Mouse (Mus musculus) Patski (cell line): ENCODE measurements at regions not wholly inside any gene's neighbourhood (a gene's known extent, or its start where the extent isn't known, plus 50 kb on each side); places are given as distances from the start of the nearest gene placed in this dataset.

ENCODE experiments used
- ATAC-seq: fragments of 100-300 bp; one replicate; pipeline ENCODE4 v1.8.0; 2021
- CTCF ChIA-PET: fragments of 350-600 bp; sonication (Branson Sonifier 250); formaldehyde crosslinking; loops from one replicate; lab custom pipeline; 2022; ENCODE audit warnings: inconsistent platforms; lab: Charles Lee
- POLR2A ChIA-PET: fragments of 350-600 bp; sonication (Branson Sonifier 250); formaldehyde crosslinking; loops from one replicate; lab custom pipeline; 2022; ENCODE audit warnings: antibody characterized with exemption, inconsistent platforms; lab: Charles Lee
- DNase-seq: peaks from one replicate; pipeline ENCODE4 v3.0.0-alpha.2; 2011; ENCODE audit warnings: low read depth, low spot score
- H3K27me3 ChIP-seq: fragments of 371-371 bp; one replicate; pipeline ENCODE4 v1.5.1; 2021
- CTCF ChIP-seq: fragments of 100-300 bp; IDR thresholded peaks from one replicate; pipeline ENCODE4 v1.5.1; 2021
- in situ Hi-C: fragments of 300-500 bp; cut with MboI; formaldehyde crosslinking; loops from 3 replicates; pipeline ENCODE4 v1.11.1; 2018; ENCODE audit warnings: low pct_unique_long_range_greater_than_20kb, mixed read lengths

DNA sequence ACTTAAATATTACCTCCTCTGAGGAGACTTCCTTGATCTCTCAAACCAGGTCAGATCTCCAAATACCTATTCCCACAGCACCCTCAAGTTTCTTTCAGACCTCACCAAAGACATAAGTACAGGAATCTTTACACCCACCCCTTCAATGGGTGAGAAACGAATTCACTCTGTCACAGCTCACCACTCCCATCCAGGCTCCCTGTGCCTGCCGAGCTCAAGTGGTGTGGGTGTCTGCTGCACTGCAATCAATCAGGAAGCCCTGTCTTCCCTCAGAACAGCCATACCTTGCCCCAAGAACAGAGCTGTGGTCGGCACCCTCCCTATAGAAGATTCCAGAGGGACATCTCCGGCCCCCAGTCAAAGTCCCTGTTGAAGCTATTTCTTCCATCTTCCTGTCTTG is 116.2 kb upstream of the Nectin1 start:
- in situ Hi-C loops, result no loop called here
- CTCF ChIA-PET, result no interaction called here
- POLR2A ChIA-PET, result no interaction called here
- no peak for DNase-seq
- no peak for ATAC-seq
- peaks cover 45% of the 10 kb centered on the region for H3K27me3 ChIP-seq
- no peak for TF ChIP-seq CTCF

DNA sequence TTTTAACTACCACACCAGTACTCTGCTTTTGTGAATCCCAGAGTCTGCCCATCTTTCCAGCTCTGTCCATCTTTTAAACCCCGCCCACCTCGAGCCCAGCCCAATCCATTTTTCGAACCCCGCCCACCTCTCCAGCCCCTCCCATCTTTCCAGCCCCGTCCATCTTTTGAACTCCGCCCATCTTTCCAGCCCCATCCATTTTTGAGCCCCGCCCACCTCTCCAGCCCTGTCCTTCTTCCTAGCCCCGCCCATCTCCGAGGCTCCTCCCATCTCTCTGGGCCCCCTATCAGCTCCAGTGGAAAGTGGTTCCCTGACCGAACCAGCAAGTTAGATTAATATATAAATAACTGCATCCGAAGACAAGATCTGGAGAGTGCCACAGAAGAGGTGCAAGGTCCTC is 115.0 kb upstream of the Nectin1 start:
- ATAC-seq (no peak), DNase-seq (no peak)
- peaks cover 44% of the 10 kb centered on the region for H3K27me3 ChIP-seq
- in situ Hi-C loops, result no loop called here
- no peak for TF ChIP-seq CTCF
- ChIA-PET POLR2A (no interaction called here), CTCF (no interaction called here)

DNA sequence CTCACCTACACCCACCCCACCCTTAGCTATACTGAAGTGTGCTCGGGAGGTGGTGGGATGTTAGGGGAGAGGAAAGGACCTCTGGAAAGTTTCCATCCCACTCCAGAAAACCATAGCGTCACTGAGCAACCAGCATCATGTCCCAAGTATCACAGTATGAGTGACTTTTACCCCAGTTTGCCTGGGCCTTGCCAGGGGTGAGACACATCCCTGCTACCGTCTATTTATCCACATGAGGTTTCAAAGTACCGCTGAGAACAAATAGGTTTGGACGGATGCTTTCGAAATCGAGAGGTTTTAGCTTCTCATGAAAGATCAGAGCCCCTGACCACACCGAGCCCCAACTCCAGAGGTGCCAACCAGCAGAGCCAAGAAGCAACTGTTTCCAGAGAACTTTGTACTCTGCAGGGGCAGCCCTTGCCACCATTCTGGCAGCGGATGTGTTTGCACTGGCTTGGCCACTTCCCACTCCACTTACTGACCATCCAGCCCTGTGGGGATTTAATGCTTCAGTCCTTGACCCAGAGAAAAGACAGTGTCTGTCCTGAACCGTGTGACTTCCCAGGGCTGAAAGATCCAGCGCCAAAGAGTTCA is 107.3 kb upstream of the Nectin1 start:
- DNase-seq, result no peak
- H3K27me3 ChIP-seq, result peaks cover 36% of the 10 kb centered on the region
- TF ChIP-seq CTCF, result no peak
- CTCF ChIA-PET, result no interaction called here
- no peak for ATAC-seq
- in situ Hi-C loops, result no loop called here
- POLR2A ChIA-PET, result no interaction called here

DNA sequence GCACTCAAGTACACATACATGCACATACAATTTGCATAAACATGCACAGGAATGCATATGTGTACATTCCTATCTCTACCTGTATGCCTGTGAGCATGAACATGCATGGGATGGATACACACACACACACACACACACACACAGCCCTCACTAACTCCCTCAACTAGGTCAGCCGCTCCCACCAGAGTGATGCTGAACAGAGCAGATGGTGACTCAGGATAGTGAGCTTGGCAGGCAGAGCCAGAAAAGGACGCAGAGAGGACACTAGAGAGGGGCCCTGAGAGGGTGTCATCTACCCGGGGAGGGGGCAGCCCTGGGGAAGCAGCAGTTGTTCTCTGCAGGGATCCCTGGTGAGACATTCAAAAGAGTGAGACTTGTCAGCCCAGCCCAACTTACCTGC is 85.6 kb upstream of the Nectin1 start:
- POLR2A ChIA-PET, result no interaction called here
- no peak for TF ChIP-seq CTCF
- CTCF ChIA-PET, result no interaction called here
- ATAC-seq (no peak), DNase-seq (no peak)
- in situ Hi-C loops, result no loop called here
- H3K27me3 ChIP-seq, result no peaks in the 10 kb centered on the region

DNA sequence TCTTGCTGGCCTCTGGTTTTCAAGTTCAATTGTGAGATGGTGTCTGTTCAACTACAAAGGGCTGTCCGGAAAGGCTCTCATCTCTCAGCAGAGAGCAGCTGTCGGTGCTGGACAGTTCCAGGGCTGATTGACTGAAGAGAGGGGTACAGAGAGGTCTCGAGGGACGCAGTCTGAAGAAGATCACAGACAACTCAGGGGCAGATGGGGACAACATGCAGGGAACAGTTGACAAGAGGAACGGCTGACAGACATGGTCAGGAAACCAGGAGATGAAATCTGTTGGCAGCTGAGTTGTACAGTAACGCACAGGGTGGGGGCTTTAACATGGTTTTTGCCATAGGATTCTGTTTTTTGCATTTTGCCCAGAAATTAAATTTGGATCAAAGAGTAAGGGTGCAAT is 84.5 kb upstream of the Nectin1 start:
- CTCF ChIA-PET, result no interaction called here
- ATAC-seq (no peak), DNase-seq (no peak)
- POLR2A ChIA-PET, result no interaction called here
- TF ChIP-seq CTCF, result no peak
- peaks cover 7% of the 10 kb centered on the region for H3K27me3 ChIP-seq
- in situ Hi-C loops, result no loop called here

DNA sequence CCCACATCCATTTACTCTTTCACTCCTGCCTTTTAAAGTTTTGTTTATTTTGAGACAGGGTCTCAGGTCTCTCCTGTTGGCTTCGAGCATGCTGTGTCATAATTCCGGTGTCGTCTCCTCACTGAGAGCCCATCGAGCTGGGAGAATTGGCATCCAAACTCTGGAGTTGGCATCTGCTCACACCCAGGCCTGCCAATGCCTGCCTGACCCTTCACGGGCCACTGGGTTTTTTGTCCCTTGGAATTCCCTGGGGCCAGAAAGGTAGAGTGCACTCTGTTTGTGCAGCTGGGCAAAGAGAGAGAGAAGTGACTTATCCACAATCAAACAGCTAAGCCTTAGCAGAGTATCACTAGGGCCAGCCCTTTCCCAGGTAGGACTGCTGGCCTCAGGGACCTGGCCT is 83.6 kb upstream of the Nectin1 start:
- TF ChIP-seq CTCF, result no peak
- CTCF ChIA-PET, result no interaction called here
- in situ Hi-C loops, result no loop called here
- no peak for ATAC-seq
- DNase-seq, result no peak
- H3K27me3 ChIP-seq, result peaks cover 13% of the 10 kb centered on the region
- POLR2A ChIA-PET, result no interaction called here

DNA sequence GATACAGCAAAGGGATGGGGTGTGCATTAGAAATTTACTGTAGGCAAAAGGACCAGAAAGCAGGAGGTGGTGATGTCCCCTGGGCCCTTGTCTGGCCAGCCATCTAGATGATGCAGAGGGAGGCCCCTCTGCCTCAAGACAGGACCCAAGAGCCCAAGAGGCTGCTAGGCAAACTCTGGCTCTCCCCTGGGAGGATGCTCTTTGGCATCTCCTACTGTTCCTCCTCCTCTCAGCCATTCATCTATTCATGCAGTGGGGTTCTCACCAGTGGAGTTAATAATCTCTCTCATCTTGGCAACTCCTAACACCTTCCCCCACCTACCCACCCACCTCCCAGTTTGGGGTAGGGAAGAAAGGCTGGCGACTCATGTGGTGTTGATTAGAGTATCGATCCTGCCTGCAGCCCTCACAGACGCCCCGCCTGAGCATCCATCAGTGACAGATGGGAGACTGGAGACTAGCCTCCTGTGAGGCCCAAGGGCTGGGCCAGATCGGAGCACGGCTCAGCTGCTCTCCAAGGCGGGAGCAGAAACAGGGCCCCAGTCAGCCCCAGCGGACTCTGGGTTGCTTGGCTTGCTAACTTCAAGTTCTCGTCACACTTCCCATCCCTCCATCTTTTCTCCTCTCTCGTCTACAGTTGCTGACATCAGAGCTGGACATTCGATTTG is 82.8 kb upstream of the Nectin1 start:
- ChIA-PET POLR2A (no interaction called here), CTCF (no interaction called here)
- no peak for ATAC-seq

DNA sequence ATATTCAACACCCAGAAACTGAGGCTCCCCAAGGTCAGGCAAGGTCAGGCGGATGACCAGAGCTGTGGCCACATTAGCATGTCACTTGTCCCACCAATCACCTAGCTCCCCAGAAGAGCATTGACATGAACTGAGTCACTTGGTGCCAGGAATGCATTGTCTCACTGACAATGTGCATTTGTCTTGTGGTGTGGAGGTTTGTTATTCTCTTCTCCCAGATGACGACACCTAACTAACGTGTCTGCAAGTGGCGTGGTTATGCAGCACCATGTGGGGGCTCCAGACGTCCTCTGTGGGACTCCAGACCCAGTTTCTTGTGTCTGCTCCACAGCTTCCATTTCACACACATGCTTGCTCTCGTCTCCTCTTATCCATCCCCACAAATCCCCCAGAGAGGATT is 82.1 kb upstream of the Nectin1 start:
- in situ Hi-C loops, result no loop called here

More for the DNA sequence above, 82.8 kb upstream of the Nectin1 start:
- TF ChIP-seq CTCF, result no peak
- in situ Hi-C loops, result no loop called here
- DNase-seq, result no peak
- peaks cover 16% of the 10 kb centered on the region for H3K27me3 ChIP-seq

DNA sequence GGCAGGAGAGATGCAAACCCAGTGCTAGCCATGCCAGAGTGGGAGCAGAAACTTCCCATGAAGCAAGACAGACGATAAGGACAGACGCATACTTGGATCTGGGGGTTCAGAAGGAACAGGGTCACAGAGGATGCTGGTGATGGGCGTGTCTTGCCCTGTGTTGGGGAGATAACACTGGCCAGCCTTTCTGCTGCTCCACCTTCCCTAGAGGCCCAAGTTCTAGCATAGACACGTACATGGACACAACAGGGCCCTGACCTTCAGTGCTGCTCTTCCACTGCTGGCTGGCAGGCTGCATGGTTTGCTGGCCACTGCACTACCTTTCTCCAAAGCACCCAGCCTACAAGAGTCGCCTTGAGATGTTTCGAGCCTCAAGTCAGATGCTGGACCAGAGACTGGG is 76.4 kb upstream of the Nectin1 start:
- in situ Hi-C loops, result no loop called here
- ChIA-PET POLR2A (no interaction called here), CTCF (no interaction called here)
- DNase-seq, result no peak
- no peak for TF ChIP-seq CTCF
- H3K27me3 ChIP-seq, result peaks cover 32% of the 10 kb centered on the region
- ATAC-seq, result no peak

More for the DNA sequence above, 82.1 kb upstream of the Nectin1 start:
- TF ChIP-seq CTCF, result no peak
- POLR2A ChIA-PET, result no interaction called here
- H3K27me3 ChIP-seq, result peaks cover 16% of the 10 kb centered on the region
- ATAC-seq (no peak), DNase-seq (no peak)
- CTCF ChIA-PET, result no interaction called here

DNA sequence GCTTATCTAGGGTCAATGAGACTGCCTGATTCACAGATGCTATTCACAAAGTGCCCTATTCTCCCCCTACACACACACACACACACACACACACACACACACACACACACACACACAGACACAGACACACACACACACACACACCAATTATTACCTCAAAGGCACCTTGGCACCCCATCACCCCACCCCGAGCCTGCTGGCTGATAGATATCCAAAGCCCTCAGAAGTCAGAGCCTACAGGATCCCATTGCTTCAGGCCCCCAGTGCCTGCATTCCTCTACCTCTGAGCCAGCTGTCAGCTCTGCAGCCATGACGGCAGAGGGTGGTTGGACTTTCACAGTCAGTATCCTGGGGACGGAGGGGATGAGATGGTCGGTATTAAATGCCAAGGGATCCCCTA is 75.8 kb upstream of the Nectin1 start:
- in situ Hi-C loops, result no loop called here
- TF ChIP-seq CTCF, result no peak
- H3K27me3 ChIP-seq, result peaks cover 32% of the 10 kb centered on the region
- ATAC-seq (no peak), DNase-seq (no peak)
- ChIA-PET CTCF (no interaction called here), POLR2A (no interaction called here)

DNA sequence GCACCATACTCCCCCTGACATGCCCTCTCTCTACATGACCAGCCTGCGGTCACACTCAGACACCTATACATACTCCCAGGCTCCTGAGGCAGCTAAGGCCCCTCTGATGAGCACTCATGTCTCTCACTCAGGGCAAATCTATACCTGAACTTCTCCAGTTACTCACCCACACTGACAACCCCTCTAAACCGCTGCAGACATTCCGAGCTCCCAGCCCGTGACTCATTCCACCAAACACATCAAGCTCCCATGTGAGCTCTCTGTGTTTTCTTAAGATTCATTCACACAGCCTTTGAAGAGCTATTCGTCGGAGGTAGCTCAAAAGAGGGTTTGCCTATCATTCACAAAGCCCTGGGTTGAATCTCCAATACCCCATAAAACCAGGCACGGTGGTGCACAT is 75.1 kb upstream of the Nectin1 start:
- ChIA-PET CTCF (no interaction called here), POLR2A (no interaction called here)
- ATAC-seq (no peak), DNase-seq (no peak)
- H3K27me3 ChIP-seq, result peaks cover 32% of the 10 kb centered on the region
- in situ Hi-C loops, result no loop called here
- no peak for TF ChIP-seq CTCF

DNA sequence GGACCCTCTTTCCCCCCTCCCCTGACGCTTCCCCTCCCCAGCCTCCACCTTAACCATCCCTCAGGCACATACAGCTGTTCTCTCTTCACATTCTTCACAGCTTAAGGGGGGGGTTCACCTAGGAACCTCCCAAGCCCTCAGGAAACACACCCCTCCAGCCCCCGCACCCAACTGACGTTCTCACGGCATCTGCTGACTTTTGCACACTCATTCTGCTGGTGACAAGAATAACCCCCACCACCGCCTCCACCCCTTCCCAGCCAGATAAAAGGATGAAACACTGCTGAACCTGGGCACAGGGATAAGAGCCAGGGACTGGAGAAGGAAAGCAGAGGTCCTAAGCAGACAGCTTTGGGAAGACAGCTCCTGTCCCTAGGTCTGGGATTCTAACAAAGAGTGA is 73.2 kb upstream of the Nectin1 start:
- TF ChIP-seq CTCF, result no peak
- peaks cover 23% of the 10 kb centered on the region for H3K27me3 ChIP-seq
- DNase-seq (no peak), ATAC-seq (no peak)
- ChIA-PET POLR2A (no interaction called here), CTCF (no interaction called here)
- in situ Hi-C loops, result no loop called here
